Mouse (Mus musculus) natural killer cell, adult 2 months (primary cell): ENCODE results near the gene Lrfn2.

Source experiments
- DNase-seq, 2 experiments: peaks; one replicate each; pipeline ENCODE4 v3.0.0; 2022; ENCODE audit warnings: low spot score in 2 of 2

Gene Lrfn2

DNA sequence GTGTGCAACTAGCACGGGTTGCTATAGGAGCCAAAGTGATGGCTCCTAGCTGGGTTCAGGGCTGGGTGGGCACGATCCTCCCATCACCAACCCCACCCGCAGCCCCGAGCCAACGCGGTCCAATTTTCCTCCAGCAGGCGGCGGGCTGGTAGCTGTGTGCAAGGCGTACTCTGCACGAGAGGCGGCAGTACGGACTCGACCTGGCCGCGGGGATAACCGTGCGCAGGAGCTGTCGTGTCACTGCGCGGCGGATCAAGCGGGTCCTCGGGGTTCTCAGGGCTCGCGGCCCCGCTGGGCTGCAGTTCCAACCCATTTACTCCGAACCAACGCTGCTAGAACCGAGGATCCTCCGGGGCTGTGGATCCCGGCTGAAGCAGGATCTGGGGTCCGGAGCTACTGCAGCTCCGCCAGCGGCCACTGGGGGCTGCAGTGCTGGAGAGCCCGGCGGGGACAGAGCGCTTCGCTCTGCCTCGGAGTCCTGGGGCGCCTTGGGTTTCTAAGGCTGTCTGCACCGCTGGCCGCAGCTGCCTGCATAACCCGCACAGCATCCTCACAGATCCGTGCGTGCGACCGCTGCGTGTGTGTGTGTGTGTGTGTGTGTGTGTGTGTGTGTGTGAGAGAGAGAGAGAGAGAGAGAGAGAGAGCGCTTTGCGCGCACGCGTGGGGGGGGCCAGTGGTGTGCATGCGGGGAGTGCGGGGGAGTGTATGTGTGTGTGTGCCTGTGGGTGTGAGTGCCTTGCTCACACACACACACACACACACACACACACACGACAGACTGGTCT lies at the start of gene Lrfn2:
Gene Lrfn2 (plus strand): TSS at position 759 of the 785 bp plus-strand sequence.
- DNase-seq: peak; percentile 34 to 60

- DNase-seq: no peak
Observed at GRCm38 (mm10) chr17:48887472-48888385, 44.5 kb upstream of the Lrfn2 start.

GRCm38 (mm10) chr17:48905286-48906040 lies 26.7 kb upstream of the Lrfn2 start:
- DNase-seq: no peak

GRCm38 (mm10) chr17:48913437-48913836 lies 18.7 kb upstream of the Lrfn2 start:
- no peak for DNase-seq

DNA sequence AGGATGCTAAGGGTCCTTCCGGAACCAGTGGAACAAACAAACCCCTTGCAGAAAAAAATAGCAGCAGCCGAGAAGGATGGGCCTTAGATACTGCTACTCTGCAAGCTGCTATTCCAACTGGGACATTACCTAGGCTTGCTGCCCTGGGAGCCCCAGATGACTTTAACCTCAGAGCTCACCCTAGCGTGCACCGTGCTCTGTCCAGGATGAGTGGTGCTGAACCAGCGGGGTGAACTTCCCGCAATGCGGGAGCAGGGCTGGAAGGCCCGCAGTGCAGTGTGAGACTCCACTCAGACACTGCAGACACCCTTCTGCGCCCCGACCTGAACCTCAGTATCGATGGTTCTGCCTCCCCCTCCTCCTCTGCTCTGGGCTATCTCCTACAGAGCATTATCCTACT lies 14.8 kb upstream of the Lrfn2 start:
- no peak for DNase-seq

GRCm38 (mm10) chr17:48918458-48918857 lies 13.7 kb upstream of the Lrfn2 start:
- DNase-seq: no peak

GRCm38 (mm10) chr17:48922905-48923304 lies 9.3 kb upstream of the Lrfn2 start:
- no peak for DNase-seq

DNA sequence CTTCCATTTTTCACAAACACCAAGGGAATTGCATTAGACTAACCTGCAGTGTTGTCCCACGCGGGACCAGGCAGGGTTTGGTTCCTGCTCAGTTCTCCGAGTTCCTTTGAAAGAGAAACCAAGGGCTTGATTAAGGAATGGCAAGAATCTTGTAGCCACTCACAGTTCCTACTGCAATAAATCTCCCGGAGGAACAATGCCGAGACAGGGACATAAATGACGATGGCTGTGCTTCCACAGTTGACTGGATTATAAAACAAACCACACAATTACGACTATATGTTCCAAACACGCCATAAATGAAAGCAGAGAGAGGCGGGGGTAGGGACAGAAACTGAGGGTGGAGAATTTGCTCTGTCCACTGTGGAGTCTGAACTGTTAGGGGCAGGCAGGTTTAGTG lies 6.8 kb upstream of the Lrfn2 start:
- no peak for DNase-seq

- no peak for DNase-seq
Observed at GRCm38 (mm10) chr17:48930994-48931393, 1.2 kb upstream of the Lrfn2 start.

- DNase-seq: no peak
Observed at GRCm38 (mm10) chr17:48932406-48932906, 277 bp downstream of the Lrfn2 start.

DNA sequence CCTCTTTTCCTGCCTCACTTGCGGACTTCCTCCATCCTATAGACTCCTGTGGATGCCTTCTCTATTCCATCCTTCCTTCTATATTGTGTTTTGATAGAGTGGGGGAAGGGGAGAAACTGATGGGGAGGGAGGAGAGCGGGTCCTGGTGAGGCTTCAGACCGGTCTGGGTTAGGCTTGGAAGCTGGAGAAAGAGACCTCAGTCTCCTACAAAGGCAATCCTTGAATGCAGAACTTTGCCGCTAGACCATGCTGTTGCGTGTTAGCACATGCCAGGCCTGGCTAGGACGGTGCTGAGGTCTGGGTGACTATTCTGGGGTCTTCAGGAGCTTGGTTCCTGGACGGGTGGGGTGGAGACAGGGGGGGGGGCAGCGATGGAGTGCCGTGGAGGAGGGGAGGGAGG lies 737 bp downstream of the Lrfn2 start:
- DNase-seq: no peak

DNA sequence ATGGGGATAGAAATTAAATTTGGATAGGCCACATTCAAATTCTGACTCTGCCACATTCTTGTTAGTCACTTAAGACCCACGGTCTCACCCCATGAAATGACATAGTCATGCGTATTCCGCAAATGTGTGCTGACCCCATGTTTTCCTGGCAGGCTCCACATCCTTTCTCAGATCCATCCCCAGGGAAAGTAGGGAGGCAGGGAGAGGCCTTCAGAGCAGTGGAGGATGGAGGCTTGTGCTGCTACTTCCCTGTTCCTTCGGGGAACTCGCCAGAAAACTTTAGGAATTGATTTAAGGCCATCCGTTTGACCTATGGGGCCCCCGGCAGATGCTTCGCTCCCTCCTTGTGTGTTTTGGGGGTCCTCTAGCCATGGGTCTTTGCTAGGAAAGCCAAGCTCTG lies 3.0 kb downstream of the Lrfn2 start:
- DNase-seq: no peak

- no peak for DNase-seq
Observed at GRCm38 (mm10) chr17:48936445-48937141, 4.4 kb downstream of the Lrfn2 start.

- no peak for DNase-seq
Observed at GRCm38 (mm10) chr17:48938711-48939220, 6.6 kb downstream of the Lrfn2 start.

DNA sequence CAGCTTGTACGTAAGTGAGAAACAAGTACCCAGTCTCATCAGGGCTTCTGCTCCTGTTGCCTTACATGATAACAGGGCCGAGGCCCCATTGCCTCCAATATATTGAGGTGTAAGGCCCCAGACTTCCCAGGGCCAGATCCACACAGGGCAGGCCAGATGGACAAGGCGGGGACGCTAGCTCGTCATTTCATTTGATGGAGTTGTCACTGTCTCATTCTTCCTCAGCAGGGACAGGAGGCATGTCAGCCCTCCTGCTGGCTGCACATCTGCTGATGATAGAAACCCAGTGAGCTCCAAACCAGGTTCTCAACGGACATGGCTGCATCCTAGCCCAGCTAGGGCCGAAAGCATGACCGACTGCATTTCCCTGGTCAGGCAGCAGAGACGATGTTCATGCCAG lies 14.1 kb downstream of the Lrfn2 start:
- no peak for DNase-seq

- DNase-seq: no peak
Observed at GRCm38 (mm10) chr17:48946765-48947164, 14.6 kb downstream of the Lrfn2 start.

GRCm38 (mm10) chr17:48951250-48951649 lies 19.1 kb downstream of the Lrfn2 start:
- no peak for DNase-seq

- no peak for DNase-seq
Observed at GRCm38 (mm10) chr17:48956033-48956631, 24.0 kb downstream of the Lrfn2 start.

DNA sequence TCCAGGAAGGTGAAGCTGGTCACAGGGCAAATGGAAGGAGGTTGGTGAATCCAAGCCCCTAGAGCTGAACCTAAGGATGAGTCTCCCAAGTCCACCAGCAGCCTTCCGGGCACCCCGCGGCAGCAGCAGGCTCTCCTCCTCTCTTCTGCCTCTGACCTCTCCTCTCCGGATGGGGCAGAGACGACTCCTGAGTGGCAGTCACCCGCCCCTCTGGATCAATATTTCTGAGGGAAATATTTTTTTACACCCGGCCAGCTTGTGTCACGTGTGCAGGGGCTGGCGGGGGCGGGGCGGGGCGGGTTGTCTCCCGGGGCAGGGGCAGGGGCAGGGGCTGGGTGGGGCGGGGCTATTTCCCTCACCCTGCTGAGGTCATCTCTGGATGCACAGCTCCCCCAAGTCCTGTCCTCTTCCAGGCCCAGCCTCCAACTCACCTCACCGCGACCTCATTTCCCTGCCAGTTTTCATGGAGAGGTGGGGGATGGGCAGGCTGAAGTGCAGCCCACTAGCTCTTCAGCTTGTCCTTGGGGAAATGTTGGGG lies 28.1 kb downstream of the Lrfn2 start:
- DNase-seq: no peak

GRCm38 (mm10) chr17:48962646-48963045 lies 30.5 kb downstream of the Lrfn2 start:
- DNase-seq: no peak
